Mouse (Mus musculus) T-helper 2 cell (primary cell): Measurements from ENCODE around the gene Asz1.

Experiments
- in situ Hi-C: fragments of 300-600 bp; cut with MboI, MseI; formaldehyde crosslinking; loops from one replicate; pipeline ENCODE4 v1.15.1; 2025; ENCODE audit warnings: high pct_unique_total_duplicates

Gene Asz1

DNA sequence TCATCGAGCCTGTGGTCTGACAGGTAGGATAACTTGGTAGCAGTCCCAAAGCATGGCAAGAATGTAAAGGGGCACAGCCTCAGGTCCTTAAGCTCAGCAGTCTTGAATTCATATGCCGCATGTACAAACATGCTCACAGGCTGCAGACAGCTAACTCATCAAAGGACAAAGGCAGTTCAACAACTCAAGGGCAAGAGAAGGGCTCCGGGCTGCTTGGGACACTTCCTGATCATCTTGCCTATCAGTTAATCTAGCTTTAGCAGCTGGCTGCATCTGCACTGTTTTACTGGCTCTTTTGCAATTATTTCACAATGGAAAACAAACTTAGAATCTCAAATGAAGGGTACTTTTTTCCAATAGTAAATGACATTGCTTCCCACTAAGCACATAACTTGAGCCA, 101.5 kb downstream of the Asz1 start:
- in situ Hi-C loops: loop anchor here (5.0 kb wide), 1 partner anchor 70 kb away; no protein-coding TSS in a partner anchor

DNA sequence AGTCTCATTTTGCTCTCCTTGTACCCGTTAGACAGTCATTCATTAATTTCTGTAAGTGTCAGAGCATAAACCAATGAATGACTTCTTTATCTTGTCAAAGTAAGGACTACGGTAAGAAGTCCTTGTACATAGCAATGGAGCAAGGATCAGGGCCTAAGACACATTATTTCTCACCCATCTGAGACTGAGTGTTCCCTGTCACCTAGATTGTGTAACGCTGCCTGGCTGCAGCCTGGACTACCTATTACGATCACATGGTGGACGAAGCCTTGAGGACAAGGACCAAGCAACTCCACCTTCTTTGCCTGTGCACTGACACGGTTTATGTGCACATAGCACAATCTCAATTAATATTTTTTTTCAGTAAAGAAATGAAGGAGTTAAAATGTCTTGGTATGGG, 106.8 kb downstream of the Asz1 start:
- in situ Hi-C loops: no loop called here
